Mouse (Mus musculus) forebrain, embryonic 11.5 days (tissue): Measurements from ENCODE around the gene Ankrd23. TPM values are rescaled to one million over a fixed set of nuclear protein-coding genes. Genes with fewer than 3 reads are reported as not detected.

ENCODE experiments used
- ATAC-seq: fragments of 200-750 bp; cut with Nextera tagmentation; replicated peaks from 2 replicates; pipeline ENCODE4 v1.8.0; 2017; ENCODE audit warnings: moderate TSS enrichment; ENCODE audit not compliant: low FRiP score
- DNase-seq: peaks from one replicate; pipeline ENCODE4 v3.0.0-alpha.2; 2017; ENCODE audit warnings: low spot score
- H3K27ac ChIP-seq: fragments of 300-500 bp; sonication (generic); 2 replicates; pipeline ENCODE4 v1.5.1; 2014; ENCODE audit warnings: low read depth, low read length
- H3K27me3 ChIP-seq: fragments of 300-500 bp; sonication (generic); 2 replicates; pipeline ENCODE4 v1.6.1; 2014; ENCODE audit warnings: mild to moderate bottlenecking, low read length, mixed read lengths; ENCODE audit not compliant: control insufficient read depth, insufficient read depth
- H3K36me3 ChIP-seq: fragments of 300-500 bp; sonication (generic); 2 replicates; pipeline ENCODE4 v1.6.1; 2014; ENCODE audit warnings: mild to moderate bottlenecking, low read length, moderate library complexity, mixed read lengths; ENCODE audit not compliant: control insufficient read depth, insufficient read depth
- H3K4me1 ChIP-seq: fragments of 300-500 bp; sonication (generic); replicated peaks from 2 replicates; pipeline ENCODE4 v1.6.1; 2014; ENCODE audit warnings: low read length, mixed read lengths; ENCODE audit not compliant: control insufficient read depth, insufficient read depth
- H3K4me2 ChIP-seq: fragments of 300-500 bp; sonication (generic); 2 replicates; pipeline ENCODE4 v1.6.1; 2014; ENCODE audit warnings: low read depth, mild to moderate bottlenecking, low read length, moderate library complexity, mixed read lengths; ENCODE audit not compliant: severe bottlenecking
- H3K4me3 ChIP-seq: fragments of 300-500 bp; sonication (generic); 2 replicates; pipeline ENCODE4 v1.5.1; 2014; ENCODE audit warnings: low read depth, low read length
- H3K9ac ChIP-seq: fragments of 300-500 bp; sonication (generic); 2 replicates; pipeline ENCODE4 v1.6.1; 2014; ENCODE audit warnings: low read length
- H3K9me3 ChIP-seq: fragments of 300-500 bp; sonication (generic); 2 replicates; pipeline ENCODE4 v1.6.1; 2016; ENCODE audit warnings: low read length, mixed read lengths; ENCODE audit not compliant: control insufficient read depth
- WGBS: fragments of 180-500 bp; shearing (Covaris S2); extraction: QIAGEN DNeasy Blood & Tissue Kit; methylation state at CpG from one replicate; pipeline ENCODE4 v1.1.7; 2014; 5-methylcytosine and 5-hydroxymethylcytosine counted together
- polyA plus RNA-seq: library from polyadenylated mRNA; unstranded; fragments of >200 nt; fragmentation: Nextera tagmentation; extraction: Ambion mirVana; gene quantifications from 2 replicates; pipeline ENCODE4 v1.2.1, GENCODE M21; 2014

Ankrd23 gene
- polyA plus RNA-seq, 1 experiment from 2014 or later: 16.5 TPM

GRCm38 (mm10) chr1:36524058-36524457 lies 12.6 kb downstream of the Ankrd23 start:
- 96% methylated on average over 5 of the region's 5 CpGs for WGBS
- Histone ChIP-seq H3K9ac (no peak overlapping the region), H3K4me2 (no peak overlapping the region), H3K27me3 (no peaks in the 10 kb centered on the region), H3K36me3 (peaks cover 22% of the 10 kb centered on the region), H3K27ac (no peak overlapping the region), H3K4me1 (no peaks in the 10 kb centered on the region; the same call in 1 of the 2 replicates), H3K4me3 (no peak overlapping the region), H3K9me3 (no peaks in the 10 kb centered on the region)
- no peak for DNase-seq
- no peak for ATAC-seq

- H3K9ac ChIP-seq: no peak overlapping the region
- no peak for ATAC-seq
- no peak overlapping the region for H3K27ac ChIP-seq
- 89% methylated on average over 9 of the region's 9 CpGs for WGBS
- no peaks in the 10 kb centered on the region; the same call in 1 of the 2 replicates for H3K4me1 ChIP-seq
- no peaks in the 10 kb centered on the region for H3K9me3 ChIP-seq
- H3K36me3 ChIP-seq: peaks cover 22% of the 10 kb centered on the region
- no peak for DNase-seq
- no peak overlapping the region for H3K4me3 ChIP-seq
- no peak overlapping the region for H3K4me2 ChIP-seq
- no peaks in the 10 kb centered on the region for H3K27me3 ChIP-seq
Measured at GRCm38 (mm10) chr1:36523332-36524013, 13.2 kb downstream of the Ankrd23 start.

- Histone ChIP-seq H3K27ac (no peak overlapping the region), H3K27me3 (no peaks in the 10 kb centered on the region), H3K36me3 (peaks cover 22% of the 10 kb centered on the region), H3K4me3 (no peak overlapping the region), H3K9ac (no peak overlapping the region), H3K4me1 (no peaks in the 10 kb centered on the region), H3K9me3 (no peaks in the 10 kb centered on the region), H3K4me2 (no peak overlapping the region)
- WGBS: 93% methylated on average over 7 of the region's 7 CpGs
- no peak for DNase-seq
- ATAC-seq: no peak
Measured at GRCm38 (mm10) chr1:36522210-36522609, 14.5 kb downstream of the Ankrd23 start.

GRCm38 (mm10) chr1:36519626-36520025 lies 17.1 kb downstream of the Ankrd23 start:
- peaks cover 25% of the 10 kb centered on the region for H3K36me3 ChIP-seq

GRCm38 (mm10) chr1:36518259-36518658 lies 18.4 kb downstream of the Ankrd23 start:
- DNase-seq (no peak), ATAC-seq (no peak)
- Histone ChIP-seq H3K4me3 (no peak overlapping the region), H3K27me3 (no peaks in the 10 kb centered on the region), H3K9me3 (no peaks in the 10 kb centered on the region), H3K9ac (no peak overlapping the region), H3K4me2 (no peak overlapping the region), H3K27ac (no peak overlapping the region), H3K4me1 (peaks cover 4% of the 10 kb centered on the region), H3K36me3 (peaks cover 21% of the 10 kb centered on the region)
- 88% methylated on average over 3 of the region's 3 CpGs for WGBS

More at GRCm38 (mm10) chr1:36519626-36520025, 17.1 kb downstream of the Ankrd23 start:
- DNase-seq (no peak), ATAC-seq (no peak)
- Histone ChIP-seq H3K27ac (no peak overlapping the region), H3K4me3 (no peak overlapping the region), H3K4me2 (no peak overlapping the region), H3K9me3 (no peaks in the 10 kb centered on the region), H3K4me1 (peaks cover 2% of the 10 kb centered on the region; the same call in 1 of the 2 replicates), H3K9ac (no peak overlapping the region), H3K27me3 (no peaks in the 10 kb centered on the region)
- WGBS: 87% methylated on average over 11 of the region's 11 CpGs

GRCm38 (mm10) chr1:36513718-36514117 lies 23.0 kb downstream of the Ankrd23 start:
- Histone ChIP-seq H3K27me3 (no peaks in the 10 kb centered on the region), H3K4me1 (peaks cover 4% of the 10 kb centered on the region), H3K4me3 (peak overlapping the region; percentile 92), H3K4me2 (peak overlapping the region; percentile 96; the same call in 1 of the 2 replicates), H3K9ac (no peak overlapping the region), H3K9me3 (no peaks in the 10 kb centered on the region), H3K36me3 (peaks cover 3% of the 10 kb centered on the region; the same call in 1 of the 2 replicates), H3K27ac (no peak overlapping the region)
- no peak for ATAC-seq
- no peak for DNase-seq
- WGBS: 48% methylated on average over 2 of the region's 2 CpGs

- Histone ChIP-seq H3K9ac (peak overlapping the region; percentile 84), H3K4me1 (peaks cover 4% of the 10 kb centered on the region), H3K27ac (no peak overlapping the region), H3K27me3 (no peaks in the 10 kb centered on the region), H3K36me3 (peaks cover 3% of the 10 kb centered on the region; the same call in 1 of the 2 replicates), H3K4me3 (peak overlapping the region; percentile 92), H3K4me2 (peak overlapping the region; percentile 96), H3K9me3 (no peaks in the 10 kb centered on the region)
- DNase-seq: no peak
- WGBS: 3% methylated on average over 1 of the region's 1 CpGs
- no peak for ATAC-seq
Measured at GRCm38 (mm10) chr1:36513310-36513709, 23.4 kb downstream of the Ankrd23 start.

GRCm38 (mm10) chr1:36512966-36513280 lies 23.8 kb downstream of the Ankrd23 start:
- peaks cover 3% of the 10 kb centered on the region; the same call in 1 of the 2 replicates for H3K36me3 ChIP-seq
- peak overlapping the region; percentile 84 for H3K9ac ChIP-seq
- peak overlapping the region; percentile 96 for H3K4me2 ChIP-seq
- peak overlapping the region; percentile 95; the same call in 1 of the 2 replicates for H3K27ac ChIP-seq
- WGBS: 1% methylated on average over 16 of the region's 16 CpGs
- peaks cover 4% of the 10 kb centered on the region for H3K4me1 ChIP-seq
- H3K9me3 ChIP-seq: no peaks in the 10 kb centered on the region
- no peak for ATAC-seq
- H3K27me3 ChIP-seq: no peaks in the 10 kb centered on the region
- H3K4me3 ChIP-seq: peak overlapping the region; percentile 92
- no peak for DNase-seq
